Comparison of ENCODE assay signal across 9 mouse cellular contexts in the genomic region with DNA sequence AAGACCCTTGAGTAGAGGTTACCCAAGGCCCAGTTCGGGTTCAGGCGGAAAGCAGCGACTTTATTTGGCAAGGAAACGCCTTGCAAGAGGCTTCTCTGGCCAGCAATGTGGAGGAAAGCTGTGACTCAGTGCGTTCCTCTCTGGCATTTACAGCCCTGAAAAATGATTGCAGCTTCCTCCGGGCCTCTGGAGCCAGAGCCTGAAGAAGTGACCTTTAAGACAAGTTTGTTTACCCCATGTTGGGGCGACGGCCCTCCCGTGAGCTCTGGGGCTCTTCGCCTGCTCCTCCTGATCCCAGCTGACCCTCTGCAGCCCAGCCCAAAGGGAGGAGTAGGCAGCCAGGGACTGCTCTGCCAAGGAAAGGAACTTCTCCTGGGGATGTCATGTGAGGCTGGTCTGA.
A peak's percentile ranks its signal among the peaks of the same experiment; 100 is the strongest.
DNase-seq lines count a peak whose midpoint lies in the region; ATAC-seq and TF ChIP-seq lines count a peak whose summit lies in the region.
"Had no signal": no experiment of that assay in that cellular context is flagged by ENCODE, and none has a peak within 500 bp of the region (broad histone marks: within the 10 kb centered on the region; RNA-seq: fewer than 3 reads in every experiment).

No protein-coding gene starts in this region.

- 11% methylated on average over 10 of the region's 10 CpGs for whole genome bisulfite sequencing in lung, adult 2 months
- 7% methylated on average over 10 of the region's 10 CpGs for WGBS in intestine, embryonic 15.5 days
- 25% methylated on average over 10 of the region's 10 CpGs for WGBS in limb, embryonic 14.5 days
- 84% methylated on average over 10 of the region's 10 CpGs for WGBS in forebrain, embryonic 11.5 days

- H3K4me3 ChIP-seq in lung, adult 2 months (replicated peaks; ENCODE audit: extremely low read depth, low read depth, low read length): no peak overlapping the region
- no peak overlapping the region for H3K4me3 ChIP-seq in intestine, embryonic 15.5 days (replicated peaks)
- H3K4me3 ChIP-seq in limb, embryonic 14.5 days (replicated peaks; ENCODE audit: low read length): no peak overlapping the region
- H3K4me3 ChIP-seq in forebrain, embryonic 11.5 days (ENCODE audit: low read depth, low read length): no peak overlapping the region
- H3K4me3 ChIP-seq: heart, embryonic 13.5 days had no signal

- peak overlapping the region; percentile 18 for H3K4me2 ChIP-seq in intestine, embryonic 15.5 days (replicated peaks)
- no peak overlapping the region for H3K4me2 ChIP-seq in limb, embryonic 14.5 days (replicated peaks; ENCODE audit: low read depth, low read length, severe bottlenecking)
- no peak overlapping the region for H3K4me2 ChIP-seq in forebrain, embryonic 11.5 days (ENCODE audit: low read depth, low read length, severe bottlenecking)
- H3K4me2 ChIP-seq: heart, embryonic 13.5 days had no signal

- peak; percentile 80 for ATAC-seq in intestine, embryonic 15.5 days
- no peak for ATAC-seq in limb, embryonic 14.5 days (ENCODE audit: low FRiP score, low read depth)
- ATAC-seq in forebrain, embryonic 11.5 days (replicated peaks; ENCODE audit: low FRiP score): no peak

- no peaks in the 10 kb centered on the region for H3K36me3 ChIP-seq in intestine, embryonic 15.5 days
- no peaks in the 10 kb centered on the region for H3K36me3 ChIP-seq in limb, embryonic 14.5 days (ENCODE audit: control insufficient read depth, insufficient read depth, low read length)
- H3K36me3 ChIP-seq in forebrain, embryonic 11.5 days (ENCODE audit: control insufficient read depth, insufficient read depth, low read length): no peaks in the 10 kb centered on the region
- H3K36me3 ChIP-seq: heart, embryonic 13.5 days had no signal

- no peak overlapping the region for H3K9ac ChIP-seq in intestine, embryonic 15.5 days
- no peak overlapping the region; the same call in 1 of the 2 replicates for H3K9ac ChIP-seq in limb, embryonic 14.5 days (ENCODE audit: low read depth, low read length, severe bottlenecking)
- no peak overlapping the region for H3K9ac ChIP-seq in forebrain, embryonic 11.5 days (ENCODE audit: low read length)
- H3K9ac ChIP-seq: heart, embryonic 13.5 days had no signal

- no peaks in the 10 kb centered on the region for H3K27me3 ChIP-seq in intestine, embryonic 15.5 days (replicated peaks)
- peaks cover 3% of the 10 kb centered on the region; the same call in 1 of the 2 replicates for H3K27me3 ChIP-seq in limb, embryonic 14.5 days (ENCODE audit: control insufficient read depth, insufficient read depth, low read length)
- peaks cover 5% of the 10 kb centered on the region; the same call in 1 of the 2 replicates for H3K27me3 ChIP-seq in forebrain, embryonic 11.5 days (ENCODE audit: control insufficient read depth, insufficient read depth, low read length)

- peaks cover 2% of the 10 kb centered on the region; the same call in 1 of the 2 replicates for H3K4me1 ChIP-seq in lung, adult 2 months (ENCODE audit: control insufficient read depth, insufficient read depth, low read length)
- peaks cover 39% of the 10 kb centered on the region for H3K4me1 ChIP-seq in intestine, embryonic 15.5 days (replicated peaks)
- peaks cover 9% of the 10 kb centered on the region for H3K4me1 ChIP-seq in limb, embryonic 14.5 days (ENCODE audit: control insufficient read depth, insufficient read depth, low read length)
- no peaks in the 10 kb centered on the region for H3K4me1 ChIP-seq in forebrain, embryonic 11.5 days (replicated peaks; ENCODE audit: control insufficient read depth, insufficient read depth, low read length)

- no peak for TF ChIP-seq CTCF in lung, adult 2 months (IDR thresholded peaks at IDR 0.05; ENCODE audit: insufficient read depth, low read length)

- intact Hi-C loops in left cerebral cortex, postnatal 25 days (cut with DNase I): no loop called here

- peak; percentile 22 to 47 for DNase-seq in lung, adult 18-20 months
- no peak for DNase-seq in lung, adult 2 months
- peak; percentile 17 for DNase-seq in limb, embryonic 14.5 days (ENCODE audit: low spot score)
- DNase-seq in urinary bladder, postnatal 36 days (ENCODE audit: low spot score in 2 of 2): peak; percentile 38 to 53
- DNase-seq in left cerebral cortex, postnatal 25 days (ENCODE audit: low spot score in 2 of 2): no peak
- no peak for DNase-seq in cerebellum, postnatal 10 days
- DNase-seq in forebrain, embryonic 11.5 days (ENCODE audit: low spot score): no peak

- peak overlapping the region; percentile 85 for H3K27ac ChIP-seq in intestine, embryonic 15.5 days
- no peak overlapping the region for H3K27ac ChIP-seq in limb, embryonic 14.5 days (replicated peaks; ENCODE audit: low read depth, low read length)
- no peak overlapping the region for H3K27ac ChIP-seq in forebrain, embryonic 11.5 days (ENCODE audit: low read depth, low read length)
- H3K27ac ChIP-seq: heart, embryonic 13.5 days had no signal

- TF ChIP-seq POLR2A in lung, adult 2 months (IDR thresholded peaks at IDR 0.05; ENCODE audit: borderline replicate concordance, extremely low read depth, low read depth, low read length): no peak
- TF ChIP-seq POLR2A in limb, embryonic 14.5 days (IDR thresholded peaks at IDR 0.05; ENCODE audit: borderline replicate concordance, extremely low read depth, insufficient read depth, insufficient read length): no peak

- no peaks in the 10 kb centered on the region for H3K9me3 ChIP-seq in intestine, embryonic 15.5 days
- H3K9me3 ChIP-seq in limb, embryonic 14.5 days (ENCODE audit: control insufficient read depth, low read length): no peaks in the 10 kb centered on the region
- H3K9me3 ChIP-seq in forebrain, embryonic 11.5 days (ENCODE audit: control insufficient read depth, low read length): no peaks in the 10 kb centered on the region
- H3K9me3 ChIP-seq: heart, embryonic 13.5 days had no signal

Comparison
In these comparisons a context has a peak if more than half of its experiments do, and no peak if none do; other contexts are left out.
1. DNase-seq: peak in lung, adult 18-20 months (2 of 2), limb, embryonic 14.5 days (single experiment) and urinary bladder, postnatal 36 days (2 of 2); none in lung, adult 2 months (single experiment), left cerebral cortex, postnatal 25 days (0 of 2), cerebellum, postnatal 10 days (0 of 2) and forebrain, embryonic 11.5 days (single experiment).